Mouse (Mus musculus): ENCODE data around the gene Taf9. TPM values are rescaled to one million over a fixed set of nuclear protein-coding genes. Genes with fewer than 3 reads are reported as not detected.

Taf9 gene
- polyA plus RNA-seq (2015; fragmentation: Nextera tagmentation; extraction: Ambion mirVana): 10.9 and 11.1 TPM in 2 replicates

DNA sequence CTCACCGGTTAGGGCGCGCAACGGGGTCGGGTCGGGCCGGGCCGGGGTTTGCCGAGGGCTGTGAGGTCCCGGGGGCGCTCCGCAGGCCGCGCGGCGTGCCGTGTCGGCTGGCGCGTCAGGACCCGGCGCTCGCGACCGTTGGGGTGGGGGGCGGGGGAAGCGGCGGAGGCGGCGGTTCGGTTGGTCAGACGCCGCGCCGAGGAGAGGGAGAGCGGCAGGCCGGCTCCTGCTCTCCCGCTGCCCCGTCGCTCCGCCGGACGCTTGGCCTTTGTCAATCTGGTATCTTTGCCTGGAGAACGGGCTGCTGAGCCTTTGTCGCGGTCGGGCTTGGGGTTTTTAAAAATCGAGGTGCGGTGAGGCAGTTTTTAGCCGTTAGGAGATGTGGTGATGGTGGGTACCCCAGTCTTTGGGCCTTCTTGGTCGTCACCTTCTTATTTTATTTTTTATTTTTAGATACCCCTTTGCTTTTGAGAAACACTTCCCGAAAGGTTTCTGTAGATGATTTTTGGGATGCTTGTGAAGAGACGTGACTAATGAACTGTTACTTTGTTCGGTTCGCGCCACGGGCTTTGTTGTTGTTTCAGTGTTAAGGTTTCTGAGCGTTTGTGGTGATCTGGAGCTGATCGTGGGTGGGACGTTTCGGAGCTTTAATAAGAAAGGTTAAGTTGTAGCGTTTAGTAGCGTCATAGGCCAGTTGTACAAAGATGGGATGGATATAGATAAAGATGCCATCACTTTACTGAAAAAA lies at the start of gene Taf9:
Taf9 (plus strand) TSS at position 141 of the 748 bp plus-strand sequence.
- TF ChIP-seq CTCF (IDR thresholded peaks at IDR 0.05; ENCODE audit: low read depth): no peak

DNA sequence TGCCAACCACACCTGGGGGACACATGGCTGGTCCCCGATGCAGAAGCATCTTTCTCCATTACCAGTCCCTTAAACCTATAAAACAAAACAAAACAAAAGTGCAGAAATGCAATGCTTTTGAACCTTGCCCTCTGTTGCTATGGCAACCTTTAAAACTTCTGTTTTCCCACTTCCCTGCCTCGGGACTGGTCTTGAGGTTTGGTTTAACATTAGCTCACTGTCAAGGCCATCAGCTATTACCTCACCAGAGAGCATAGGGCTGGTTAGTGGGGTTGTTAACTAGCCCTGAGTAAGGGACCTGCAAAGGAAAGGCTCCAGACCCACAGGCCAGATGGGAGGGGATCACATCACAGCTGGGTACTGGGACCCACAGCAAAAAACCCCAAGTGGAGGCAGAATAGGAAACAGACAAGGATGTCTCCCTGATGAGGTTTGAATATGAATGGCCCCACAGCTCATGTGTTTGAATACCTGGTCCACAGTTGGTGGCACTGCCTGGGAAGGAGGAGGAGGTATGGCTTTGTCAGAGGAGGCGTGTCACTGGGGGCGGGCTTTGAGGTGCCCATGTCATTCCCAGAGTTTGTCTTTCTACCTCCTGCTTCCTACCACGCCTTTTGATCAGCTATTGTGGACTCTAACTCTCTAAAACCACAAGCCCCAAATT lies 49.0 kb upstream of the Taf9 start:
- Histone ChIP-seq H3K9me3 (ENCODE audit: control insufficient read depth) (no peaks in the 10 kb centered on the region), H3K9ac (ENCODE audit: low read depth, low read length) (no peak overlapping the region), H3K4me3 (ENCODE audit: low read depth, low read length) (no peak overlapping the region), H3K36me3 (ENCODE audit: control insufficient read depth, insufficient read depth) (peaks cover 9% of the 10 kb centered on the region; the same call in 1 of the 2 replicates), H3K27ac (ENCODE audit: low read depth, low read length) (peak overlapping the region; percentile 74), H3K4me2 (replicated peaks; ENCODE audit: low read depth) (peak overlapping the region; percentile 35; the same call in 1 of the 2 replicates), H3K27me3 (replicated peaks; ENCODE audit: control insufficient read depth, insufficient read depth, low read length) (no peaks in the 10 kb centered on the region), H3K4me1 (replicated peaks; ENCODE audit: control insufficient read depth, insufficient read depth, low read length) (0 out of 2 replicates have a peak, but pooled peaks cover 5% of the 10 kb centered on the region)
- TF ChIP-seq CTCF (IDR thresholded peaks at IDR 0.05; ENCODE audit: low read depth): no peak
- 39% methylated on average over 5 of the region's 5 CpGs for WGBS
- peak; percentile 87 for ATAC-seq

More for the DNA sequence above, at the start of gene Taf9:
- peaks cover 7% of the 10 kb centered on the region; the same call in 1 of the 2 replicates for H3K36me3 ChIP-seq (ENCODE audit: control insufficient read depth, insufficient read depth)
- H3K9ac ChIP-seq (ENCODE audit: low read depth, low read length): peak within 1 kb of the TSS; percentile 87
- ATAC-seq: peak; percentile 65
- H3K4me1 ChIP-seq (replicated peaks; ENCODE audit: control insufficient read depth, insufficient read depth, low read length): no peaks in the 10 kb centered on the region
- peak within 1 kb of the TSS; percentile 93 for H3K27ac ChIP-seq (ENCODE audit: low read depth, low read length)
- peak within 1 kb of the TSS; percentile 75 for H3K4me2 ChIP-seq (replicated peaks; ENCODE audit: low read depth)
- WGBS: under 1% methylated on average over 46 of the region's 63 CpGs
- H3K9me3 ChIP-seq (ENCODE audit: control insufficient read depth): no peaks in the 10 kb centered on the region
- H3K4me3 ChIP-seq (ENCODE audit: low read depth, low read length): peak within 1 kb of the TSS; percentile 75
- H3K27me3 ChIP-seq (replicated peaks; ENCODE audit: control insufficient read depth, insufficient read depth, low read length): no peaks in the 10 kb centered on the region

DNA sequence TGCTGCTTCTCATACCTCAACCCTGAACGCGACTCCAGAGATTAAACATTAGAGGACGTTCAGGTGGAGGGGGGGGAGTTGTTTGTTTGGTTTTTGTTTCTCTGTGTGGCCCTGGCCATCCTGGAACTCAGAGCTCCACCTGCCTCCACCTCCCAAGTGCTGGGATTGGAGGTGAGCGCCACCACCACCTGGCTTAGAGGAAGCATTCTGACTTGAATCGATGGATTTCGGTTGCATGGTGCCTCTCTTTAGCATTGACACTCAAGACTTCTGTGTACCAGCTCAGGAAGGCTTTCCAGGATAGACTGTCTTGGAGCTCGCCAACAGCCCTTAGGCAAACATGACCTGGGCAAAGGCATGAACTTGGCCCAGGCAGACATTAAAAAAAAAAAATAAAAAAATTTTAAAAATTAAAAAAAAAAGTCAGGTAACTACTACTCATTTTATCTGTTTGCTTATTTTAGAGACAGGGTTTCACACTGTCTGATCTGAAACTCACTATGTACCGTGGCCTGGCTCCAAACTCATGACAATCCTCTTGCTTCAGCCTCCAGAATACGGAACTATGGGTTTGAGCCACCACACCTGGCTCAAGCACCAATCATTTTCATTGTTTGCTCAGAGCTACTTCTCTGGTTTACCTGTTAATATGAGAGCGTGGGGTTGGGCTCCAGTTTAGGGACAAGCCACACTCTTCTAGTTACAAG lies 48.2 kb upstream of the Taf9 start:
- Histone ChIP-seq H3K4me3 (ENCODE audit: low read depth, low read length) (no peak overlapping the region), H3K27ac (ENCODE audit: low read depth, low read length) (peak overlapping the region; percentile 74), H3K4me2 (replicated peaks; ENCODE audit: low read depth) (no peak overlapping the region), H3K9me3 (ENCODE audit: control insufficient read depth) (no peaks in the 10 kb centered on the region), H3K36me3 (ENCODE audit: control insufficient read depth, insufficient read depth) (peaks cover 15% of the 10 kb centered on the region; the same call in 1 of the 2 replicates), H3K27me3 (replicated peaks; ENCODE audit: control insufficient read depth, insufficient read depth, low read length) (no peaks in the 10 kb centered on the region), H3K4me1 (replicated peaks; ENCODE audit: control insufficient read depth, insufficient read depth, low read length) (0 out of 2 replicates have a peak, but pooled peaks cover 5% of the 10 kb centered on the region), H3K9ac (ENCODE audit: low read depth, low read length) (no peak overlapping the region)
- ATAC-seq: no peak
- 88% methylated on average over 10 of the region's 10 CpGs for WGBS
- no peak for TF ChIP-seq CTCF (IDR thresholded peaks at IDR 0.05; ENCODE audit: low read depth)

DNA sequence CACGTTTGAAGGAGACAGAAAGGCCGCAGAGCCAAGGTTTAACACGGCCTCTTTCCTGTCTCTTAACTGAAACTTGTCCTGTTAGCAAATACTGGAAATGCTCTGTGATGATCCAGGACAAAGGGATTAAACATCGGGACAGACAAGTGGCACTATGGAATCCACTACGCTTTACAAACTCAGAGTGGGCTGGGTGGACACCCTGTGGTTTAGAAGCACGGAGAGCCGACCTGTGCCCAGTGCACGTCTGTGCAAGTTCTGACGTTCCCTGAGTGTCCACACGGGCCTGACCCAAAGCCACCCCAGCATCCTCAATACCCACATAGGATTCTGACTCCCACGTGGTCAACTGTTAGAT lies 47.7 kb upstream of the Taf9 start:
- H3K27ac ChIP-seq (ENCODE audit: low read depth, low read length): peak overlapping the region; percentile 10; the same call in 1 of the 2 replicates
- no peaks in the 10 kb centered on the region for H3K9me3 ChIP-seq (ENCODE audit: control insufficient read depth)
- WGBS: 90% methylated on average over 11 of the region's 11 CpGs
- H3K4me3 ChIP-seq (ENCODE audit: low read depth, low read length): no peak overlapping the region
- no peak overlapping the region for H3K9ac ChIP-seq (ENCODE audit: low read depth, low read length)
- H3K4me2 ChIP-seq (replicated peaks; ENCODE audit: low read depth): no peak overlapping the region
- H3K4me1 ChIP-seq (replicated peaks; ENCODE audit: control insufficient read depth, insufficient read depth, low read length): 0 out of 2 replicates have a peak, but pooled peaks cover 5% of the 10 kb centered on the region
- TF ChIP-seq CTCF (IDR thresholded peaks at IDR 0.05; ENCODE audit: low read depth): no peak
- no peaks in the 10 kb centered on the region for H3K27me3 ChIP-seq (replicated peaks; ENCODE audit: control insufficient read depth, insufficient read depth, low read length)
- ATAC-seq: no peak
- H3K36me3 ChIP-seq (ENCODE audit: control insufficient read depth, insufficient read depth): peaks cover 15% of the 10 kb centered on the region; the same call in 1 of the 2 replicates

DNA sequence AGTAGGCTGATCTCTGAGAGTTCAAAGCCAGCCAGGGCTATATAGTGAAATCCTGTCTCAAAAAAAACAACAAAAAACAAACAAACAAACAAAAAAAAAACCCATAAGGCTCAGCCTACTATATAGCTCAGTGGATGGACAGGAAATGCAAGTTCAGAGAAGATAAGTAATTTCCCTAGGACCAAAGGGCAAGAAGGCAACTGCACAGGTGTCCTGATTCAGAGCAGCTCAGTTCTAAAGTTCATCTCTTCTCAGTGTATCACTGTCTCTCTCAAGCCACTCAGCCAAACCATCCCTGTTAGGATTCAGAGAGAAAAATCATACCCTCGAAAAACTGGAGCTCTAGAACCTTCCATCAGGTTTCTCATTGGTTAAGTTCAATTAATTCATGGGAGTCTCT lies 45.5 kb upstream of the Taf9 start:
- Histone ChIP-seq H3K4me1 (replicated peaks; ENCODE audit: control insufficient read depth, insufficient read depth, low read length) (0 out of 2 replicates have a peak, but pooled peaks cover 5% of the 10 kb centered on the region), H3K9me3 (ENCODE audit: control insufficient read depth) (no peaks in the 10 kb centered on the region), H3K4me3 (ENCODE audit: low read depth, low read length) (no peak overlapping the region), H3K27ac (ENCODE audit: low read depth, low read length) (peak overlapping the region; percentile 86), H3K27me3 (replicated peaks; ENCODE audit: control insufficient read depth, insufficient read depth, low read length) (no peaks in the 10 kb centered on the region), H3K9ac (ENCODE audit: low read depth, low read length) (no peak overlapping the region), H3K36me3 (ENCODE audit: control insufficient read depth, insufficient read depth) (peaks cover 16% of the 10 kb centered on the region; the same call in 1 of the 2 replicates), H3K4me2 (replicated peaks; ENCODE audit: low read depth) (peak overlapping the region; percentile 33; the same call in 1 of the 2 replicates)
- no peak for TF ChIP-seq CTCF (IDR thresholded peaks at IDR 0.05; ENCODE audit: low read depth)
- WGBS: 42% methylated on average over 1 of the region's 1 CpGs
- ATAC-seq: peak; percentile 52

Measured in intestine, postnatal 0 days (tissue).